Mouse (Mus musculus) 3T3-L1 (cell line): ENCODE measurements around the gene Dnal1.
"Not testable (repeated sequence)": the region's sequence is repeated elsewhere in the genome, so short reads cannot be mapped to it uniquely, and the experiment has no call there.

ENCODE experiments used
- DNase-seq: peaks from one replicate; pipeline ENCODE4 v3.0.0-alpha.2; 2015; ENCODE audit warnings: low read depth, low spot score

The Dnal1 gene

GRCm38 (mm10) chr12:84114153-84114994 lies at the start of gene Dnal1:
Gene Dnal1 (plus strand): TSS chr12:84114366.
- DNase-seq = peak; percentile 92

GRCm38 (mm10) chr12:84064621-84065020 lies 49.5 kb upstream of the Dnal1 start:
- no peak for DNase-seq

- no peak for DNase-seq
Measured at GRCm38 (mm10) chr12:84067752-84068151, 46.4 kb upstream of the Dnal1 start.

- DNase-seq = no peak
Measured at GRCm38 (mm10) chr12:84068296-84068695, 45.9 kb upstream of the Dnal1 start.

GRCm38 (mm10) chr12:84068986-84069385 lies 45.2 kb upstream of the Dnal1 start, which contains the start of gene Acot5:
Gene Acot5 (plus strand): TSS chr12:84069325.
- DNase-seq = no peak

- DNase-seq = not testable (repeated sequence)
Measured at GRCm38 (mm10) chr12:84069582-84069981, 44.6 kb upstream of the Dnal1 start.

- DNase-seq = no peak
Measured at GRCm38 (mm10) chr12:84071696-84072095, 42.5 kb upstream of the Dnal1 start.

GRCm38 (mm10) chr12:84077371-84077990 lies 36.7 kb upstream of the Dnal1 start:
- no peak for DNase-seq

- DNase-seq = no peak
Measured at GRCm38 (mm10) chr12:84083842-84084241, 30.3 kb upstream of the Dnal1 start.

- DNase-seq = no peak
Measured at GRCm38 (mm10) chr12:84084581-84084980, 29.6 kb upstream of the Dnal1 start.

- DNase-seq = not testable (repeated sequence)
Measured at GRCm38 (mm10) chr12:84094666-84095065, 19.5 kb upstream of the Dnal1 start.

GRCm38 (mm10) chr12:84099605-84100004 lies 14.6 kb upstream of the Dnal1 start:
- DNase-seq = no peak

GRCm38 (mm10) chr12:84100071-84100470 lies 14.1 kb upstream of the Dnal1 start:
- no peak for DNase-seq

- not testable (repeated sequence) for DNase-seq
Measured at GRCm38 (mm10) chr12:84100604-84101492, 13.3 kb upstream of the Dnal1 start, which contains the start of gene Acot6. Gene Acot6 (plus strand): TSS chr12:84100654.

- no peak for DNase-seq
Measured at GRCm38 (mm10) chr12:84101493-84101845, 12.7 kb upstream of the Dnal1 start.

- DNase-seq = no peak
Measured at GRCm38 (mm10) chr12:84107012-84107411, 7.2 kb upstream of the Dnal1 start.

- DNase-seq = no peak
Measured at GRCm38 (mm10) chr12:84107692-84108091, 6.5 kb upstream of the Dnal1 start.

GRCm38 (mm10) chr12:84109924-84110323 lies 4.2 kb upstream of the Dnal1 start:
- DNase-seq = no peak

- no peak for DNase-seq
Measured at GRCm38 (mm10) chr12:84110814-84111213, 3.4 kb upstream of the Dnal1 start.

GRCm38 (mm10) chr12:84113676-84114075 lies 490 bp upstream of the Dnal1 start:
- no peak for DNase-seq

- no peak for DNase-seq
Measured at GRCm38 (mm10) chr12:84119584-84119983, 5.4 kb downstream of the Dnal1 start.

GRCm38 (mm10) chr12:84125892-84126291 lies 11.7 kb downstream of the Dnal1 start:
- no peak for DNase-seq
